Mouse (Mus musculus) cerebellum, adult 2 months (tissue): ENCODE data around the gene Zbtb20. TPM values are rescaled to one million over a fixed set of nuclear protein-coding genes. Genes with fewer than 3 reads are reported as not detected.
A peak's percentile ranks its signal among the peaks of the same experiment; 100 is the strongest.

Experiments used
- DNase-seq, 2 experiments: peaks; one replicate each; pipeline ENCODE4 v3.0.0; 2021
- H3K27ac ChIP-seq: fragments of 200-500 bp; 2 replicates; pipeline ENCODE4 v1.5.1; 2012; ENCODE audit warnings: low read length, control low read depth, inconsistent platforms; ENCODE audit not compliant: insufficient read depth
- H3K27me3 ChIP-seq: fragments of 200-500 bp; 2 replicates; pipeline ENCODE4 v1.6.1; 2012; ENCODE audit warnings: inconsistent platforms, mild to moderate bottlenecking, low read length, moderate library complexity; ENCODE audit not compliant: control insufficient read depth, insufficient read depth
- H3K4me1 ChIP-seq: fragments of 200-500 bp; 2 replicates; pipeline ENCODE4 v1.6.1; 2011; ENCODE audit warnings: low read length; ENCODE audit not compliant: control insufficient read depth, insufficient read depth
- H3K4me3 ChIP-seq: fragments of 200-500 bp; replicated peaks from 2 replicates; pipeline ENCODE3; 2011; ENCODE audit warnings: mild to moderate bottlenecking, low read depth, low read length, control low read depth; ENCODE audit not compliant: insufficient read depth
- CTCF ChIP-seq: fragments of 200-500 bp; IDR thresholded peaks from 2 replicates; pipeline ENCODE4 v1.5.1; 2011; ENCODE audit warnings: low read depth, mild to moderate bottlenecking, control low read depth, low read length, moderate library complexity, borderline replicate concordance; ENCODE audit not compliant: insufficient read depth
- POLR2A ChIP-seq: fragments of 200-500 bp; IDR thresholded peaks from 2 replicates; pipeline ENCODE4 v1.6.1; 2011; ENCODE audit warnings: low read length, control low read depth, borderline replicate concordance; ENCODE audit not compliant: insufficient read depth
- WGBS: fragments of 180-500 bp; shearing (Covaris S2); methylation state at CpG from one replicate; pipeline ENCODE4 v1.1.7; 2018; 5-methylcytosine and 5-hydroxymethylcytosine counted together
- polyA plus RNA-seq: library from polyadenylated mRNA; depleted of rRNA; stranded (reverse); fragments of >200 nt; gene quantifications from 2 replicates; pipeline ENCODE4 v1.2.3, GENCODE M21; 2012

The Zbtb20 gene
- polyA plus RNA-seq, 1 experiment, result 25.2 TPM

GRCm38 (mm10) chr16:43610375-43610774, 734.7 kb downstream of the Zbtb20 start:
- no peak overlapping the region for H3K27ac ChIP-seq
- no peaks in the 10 kb centered on the region for H3K27me3 ChIP-seq
- TF ChIP-seq POLR2A, result no peak
- TF ChIP-seq CTCF, result no peak
- no peak overlapping the region for H3K4me3 ChIP-seq
- H3K4me1 ChIP-seq, result no peaks in the 10 kb centered on the region; the same call in 1 of the 2 replicates
- no peak for DNase-seq
- 92% methylated on average over 10 of the region's 10 CpGs for WGBS

GRCm38 (mm10) chr16:43616348-43616747, 740.7 kb downstream of the Zbtb20 start:
- 66% methylated on average over 4 of the region's 4 CpGs for whole genome bisulfite sequencing
- no peak overlapping the region for H3K4me3 ChIP-seq
- no peaks in the 10 kb centered on the region; the same call in 1 of the 2 replicates for H3K4me1 ChIP-seq
- H3K27me3 ChIP-seq, result no peaks in the 10 kb centered on the region
- no peak for DNase-seq
- no peak overlapping the region for H3K27ac ChIP-seq
- no peak for TF ChIP-seq CTCF
- TF ChIP-seq POLR2A, result no peak

DNA sequence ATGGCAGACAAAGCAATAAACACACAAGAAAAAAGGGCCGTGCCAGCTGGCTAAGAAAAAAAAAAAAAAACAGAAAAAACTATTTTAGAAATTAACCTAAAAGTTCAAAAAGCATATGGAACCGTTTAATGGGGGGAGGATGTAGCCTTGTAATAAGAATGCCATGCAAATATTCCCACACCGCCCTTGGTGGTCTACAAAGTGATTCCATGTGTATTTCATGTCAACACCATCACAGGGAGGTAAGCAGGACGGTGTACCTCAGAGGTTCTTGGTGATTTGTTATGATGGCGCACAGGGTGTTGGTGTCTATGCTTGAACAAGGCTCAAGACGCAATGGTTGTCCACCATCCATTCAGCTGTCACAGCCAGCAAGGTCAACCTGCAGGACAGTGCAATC, 741.7 kb downstream of the Zbtb20 start:
- Histone ChIP-seq H3K4me1 (no peaks in the 10 kb centered on the region; the same call in 1 of the 2 replicates), H3K27me3 (no peaks in the 10 kb centered on the region), H3K27ac (no peak overlapping the region), H3K4me3 (no peak overlapping the region)
- TF ChIP-seq POLR2A, result no peak
- TF ChIP-seq CTCF, result no peak
- 95% methylated on average over 6 of the region's 6 CpGs for WGBS
- DNase-seq, result peak in 1 of 2 experiments; percentile 1

GRCm38 (mm10) chr16:43618286-43618685, 742.6 kb downstream of the Zbtb20 start:
- no peaks in the 10 kb centered on the region; the same call in 1 of the 2 replicates for H3K4me1 ChIP-seq
- DNase-seq, result no peak
- no peak overlapping the region for H3K4me3 ChIP-seq
- no peaks in the 10 kb centered on the region for H3K27me3 ChIP-seq
- no peak overlapping the region for H3K27ac ChIP-seq
- no peak for TF ChIP-seq POLR2A
- no peak for TF ChIP-seq CTCF
- 89% methylated on average over 23 of the region's 23 CpGs for WGBS

DNA sequence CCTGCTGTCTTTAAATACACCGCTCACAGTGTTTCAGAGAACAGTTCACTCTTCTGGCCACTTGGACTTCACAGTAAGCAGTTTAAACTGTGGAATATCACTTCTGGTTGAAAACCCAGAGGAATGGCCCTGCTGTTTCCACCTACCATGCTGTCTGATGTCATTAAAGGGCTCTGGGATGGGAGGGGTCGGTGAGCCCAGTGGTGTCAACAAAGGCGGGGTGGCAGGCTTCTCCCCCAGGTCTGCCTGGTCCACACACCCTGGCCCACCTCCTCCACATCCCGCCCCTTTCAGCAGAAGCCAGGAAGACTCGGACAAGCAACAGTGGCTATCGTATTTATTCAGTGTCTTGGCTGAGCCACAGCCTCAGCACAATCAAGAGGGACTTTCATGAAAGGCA, 743.6 kb downstream of the Zbtb20 start:
- no peak overlapping the region for H3K4me3 ChIP-seq
- WGBS, result 47% methylated on average over 6 of the region's 6 CpGs
- no peaks in the 10 kb centered on the region; the same call in 1 of the 2 replicates for H3K4me1 ChIP-seq
- DNase-seq, result no peak
- H3K27me3 ChIP-seq, result no peaks in the 10 kb centered on the region
- H3K27ac ChIP-seq, result no peak overlapping the region
- TF ChIP-seq CTCF, result no peak
- TF ChIP-seq POLR2A, result no peak

GRCm38 (mm10) chr16:43620359-43620758, 744.7 kb downstream of the Zbtb20 start:
- no peak overlapping the region for H3K4me3 ChIP-seq
- no peak for DNase-seq
- no peak overlapping the region for H3K27ac ChIP-seq
- H3K4me1 ChIP-seq, result no peaks in the 10 kb centered on the region
- TF ChIP-seq CTCF (no peak), POLR2A (no peak)
- H3K27me3 ChIP-seq, result no peaks in the 10 kb centered on the region
- WGBS, result 54% methylated on average over 2 of the region's 2 CpGs

GRCm38 (mm10) chr16:43623315-43624000, 747.8 kb downstream of the Zbtb20 start:
- TF ChIP-seq POLR2A (no peak), CTCF (no peak)
- H3K4me3 ChIP-seq, result no peak overlapping the region
- no peaks in the 10 kb centered on the region for H3K27me3 ChIP-seq
- H3K27ac ChIP-seq, result peak overlapping the region; percentile 43; the same call in 1 of the 2 replicates
- DNase-seq, result no peak
- 77% methylated on average over 5 of the region's 5 CpGs for whole genome bisulfite sequencing
- H3K4me1 ChIP-seq, result no peaks in the 10 kb centered on the region

DNA sequence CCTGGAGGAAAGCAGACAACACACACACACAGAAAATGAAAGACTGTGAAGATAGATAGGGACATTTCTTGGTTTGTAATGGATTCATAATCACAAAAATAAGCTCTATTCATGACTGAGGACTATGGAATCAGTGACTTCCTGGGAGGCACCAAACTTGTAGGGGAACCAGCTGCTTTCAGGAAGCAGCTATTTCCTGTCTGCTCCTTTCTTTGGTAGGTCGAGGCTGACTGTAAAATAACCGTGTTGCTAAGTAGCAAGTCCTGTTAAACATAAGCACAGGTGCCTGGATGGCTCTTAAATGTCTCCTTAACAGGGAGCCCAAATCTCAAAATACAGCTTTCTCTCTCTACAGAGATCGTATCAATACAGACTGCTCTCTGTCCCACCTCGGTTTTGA, 749.2 kb downstream of the Zbtb20 start:
- no peak overlapping the region for H3K4me3 ChIP-seq
- H3K27ac ChIP-seq, result no peak overlapping the region
- WGBS, result 80% methylated on average over 4 of the region's 4 CpGs
- no peak for DNase-seq
- no peaks in the 10 kb centered on the region for H3K4me1 ChIP-seq
- TF ChIP-seq CTCF (no peak), POLR2A (no peak)
- no peaks in the 10 kb centered on the region for H3K27me3 ChIP-seq
